Comparison of ENCODE assay signal across 10 mouse cellular contexts in genomic region chr2:25182664-25183063, GRCm38 (mm10). TPM values are rescaled to one million over a fixed set of nuclear protein-coding genes. Genes with fewer than 3 reads are reported as not detected.
A peak's percentile ranks its signal among the peaks of the same experiment; 100 is the strongest.
DNase-seq lines count a peak whose midpoint lies in the region; ATAC-seq lines count a peak whose summit lies in the region.
"Had no signal": no experiment of that assay in that cellular context is flagged by ENCODE, and none has a peak within 500 bp of the region (broad histone marks: within the 10 kb centered on the region; RNA-seq: fewer than 3 reads in every experiment).

No protein-coding gene starts in this region.

- H3K9ac ChIP-seq in forebrain, embryonic 16.5 days (replicated peaks; ENCODE audit: low read depth, low read length) = no peak overlapping the region; the same call in 1 of the 2 replicates
- H3K9ac ChIP-seq in liver, embryonic 15.5 days = no peak overlapping the region

- no peaks in the 10 kb centered on the region for H3K27me3 ChIP-seq in forebrain, embryonic 16.5 days (replicated peaks; ENCODE audit: control insufficient read depth, insufficient read depth, low read length)
- peaks cover 99% of the 10 kb centered on the region for H3K27me3 ChIP-seq in liver, embryonic 15.5 days

- peak overlapping the region; percentile 82 for H3K4me2 ChIP-seq in forebrain, embryonic 16.5 days (ENCODE audit: low read length)
- peak overlapping the region; percentile 99 for H3K4me2 ChIP-seq in liver, embryonic 15.5 days

- WGBS in forebrain, embryonic 16.5 days = 2% methylated on average over 6 of the region's 6 CpGs
- 32% methylated on average over 6 of the region's 6 CpGs for WGBS in liver, embryonic 15.5 days (ENCODE audit: insufficient replicate concordance)

- DNase-seq in heart, adult 11 months = peak; percentile 92
- DNase-seq in heart, adult 18-20 months = no peak
- DNase-seq in 416B (ENCODE audit: low read depth) = peak; percentile 26
- no peak for DNase-seq in thymus, postnatal 36 days
- no peak for DNase-seq in right cerebral cortex, adult 18-20 months
- DNase-seq: cerebellum, adult 8-10 months had no signal

- peak overlapping the region; percentile 60 for H3K27ac ChIP-seq in forebrain, embryonic 16.5 days (ENCODE audit: low read length)
- no peak overlapping the region for H3K27ac ChIP-seq in liver, embryonic 15.5 days (replicated peaks)

- H3K36me3 ChIP-seq in forebrain, embryonic 16.5 days (ENCODE audit: control insufficient read depth, insufficient read depth) = no peaks in the 10 kb centered on the region
- no peaks in the 10 kb centered on the region for H3K36me3 ChIP-seq in liver, embryonic 15.5 days (replicated peaks)

- ATAC-seq in forebrain, embryonic 16.5 days = no peak
- ATAC-seq in liver, embryonic 15.5 days (ENCODE audit: insufficient read depth) = no peak
- ATAC-seq in cerebellum, adult (ENCODE audit: insufficient number of reproducible peaks, low FRiP score, low TSS enrichment) = no peak

- H3K4me3 ChIP-seq in forebrain, embryonic 16.5 days (replicated peaks; ENCODE audit: low read length) = peak overlapping the region; percentile 70
- peak overlapping the region; percentile 71 for H3K4me3 ChIP-seq in liver, embryonic 15.5 days (replicated peaks)

- peaks cover 62% of the 10 kb centered on the region for H3K4me1 ChIP-seq in forebrain, embryonic 16.5 days (replicated peaks; ENCODE audit: control insufficient read depth, insufficient read depth, low read length)
- peaks cover 67% of the 10 kb centered on the region for H3K4me1 ChIP-seq in liver, embryonic 15.5 days (replicated peaks)

- H3K9me3 ChIP-seq in forebrain, embryonic 16.5 days (ENCODE audit: control insufficient read depth, low read length) = no peaks in the 10 kb centered on the region
- H3K9me3 ChIP-seq in liver, embryonic 15.5 days (replicated peaks) = no peaks in the 10 kb centered on the region

RNA-seq across cellular contexts. Expression of gene Nrarp, which starts 2.1 kb away (rescaled TPM):
- 1 to 10 TPM; 6.9 to 8.3 TPM for total RNA-seq in heart, adult 18-20 months (2021)
- polyA plus RNA-seq in forebrain, embryonic 16.5 days (2015; fragmentation: Nextera tagmentation; extraction: Ambion mirVana) = 15.8 and 22.0 TPM in 2 replicates
- 2.1 and 2.4 TPM in 2 replicates for polyA plus RNA-seq in liver, embryonic 15.5 days (2015; fragmentation: Nextera tagmentation; extraction: Ambion mirVana)

RNA-seq across cellular contexts. Expression of gene Tor4a, which starts 14.0 kb away (rescaled TPM):
- total RNA-seq in heart, adult 18-20 months (2021) = 1 to 10 TPM; 4.0 to 4.6 TPM
- 0.85 and 1.6 TPM in 2 replicates for polyA plus RNA-seq in forebrain, embryonic 16.5 days (2015; fragmentation: Nextera tagmentation; extraction: Ambion mirVana)
- 6.2 and 6.8 TPM in 2 replicates for polyA plus RNA-seq in liver, embryonic 15.5 days (2015; fragmentation: Nextera tagmentation; extraction: Ambion mirVana)

RNA-seq across cellular contexts. Expression of gene Nelfb, which starts 28.6 kb away (rescaled TPM):
- 10 to 100 TPM; 40.8 to 45.8 TPM for total RNA-seq in heart, adult 18-20 months (2021)
- polyA plus RNA-seq in forebrain, embryonic 16.5 days (2015; fragmentation: Nextera tagmentation; extraction: Ambion mirVana) = 91.7 and 101 TPM in 2 replicates
- 35.9 and 40.6 TPM in 2 replicates for polyA plus RNA-seq in liver, embryonic 15.5 days (2015; fragmentation: Nextera tagmentation; extraction: Ambion mirVana)

RNA-seq across cellular contexts. Expression of gene Stpg3, which starts 31.8 kb away (rescaled TPM):
- not detected for total RNA-seq in heart, adult 18-20 months (2021)
- polyA plus RNA-seq in forebrain, embryonic 16.5 days (2015; fragmentation: Nextera tagmentation; extraction: Ambion mirVana) = not detected in 2 replicates
- not detected in 2 replicates for polyA plus RNA-seq in liver, embryonic 15.5 days (2015; fragmentation: Nextera tagmentation; extraction: Ambion mirVana)

RNA-seq across cellular contexts. Expression of gene Fam166a, which starts 35.9 kb away (rescaled TPM):
- not detected for total RNA-seq in heart, adult 18-20 months (2021)
- polyA plus RNA-seq in forebrain, embryonic 16.5 days (2015; fragmentation: Nextera tagmentation; extraction: Ambion mirVana) = not detected in 2 replicates
- 1.0 TPM in 1 of 2 replicates, not detected in the other for polyA plus RNA-seq in liver, embryonic 15.5 days (2015; fragmentation: Nextera tagmentation; extraction: Ambion mirVana)
- total RNA-seq: left cerebral cortex, postnatal 36 days had no signal

Comparison
In these comparisons a context has a peak if more than half of its experiments do, and no peak if none do; other contexts are left out.
1. DNase-seq: peak in heart, adult 11 months (single experiment) and 416B (single experiment); none in heart, adult 18-20 months (0 of 2), thymus, postnatal 36 days (0 of 2) and right cerebral cortex, adult 18-20 months (single experiment).